Mouse (Mus musculus) Muller cell, postnatal 12 days (primary cell): ENCODE data around the gene Copz2.

ENCODE experiments used
- DNase-seq: peaks from one replicate; pipeline ENCODE4 v3.0.0-alpha.2; 2015; ENCODE audit errors: inconsistent ontology term

Gene Copz2

DNA sequence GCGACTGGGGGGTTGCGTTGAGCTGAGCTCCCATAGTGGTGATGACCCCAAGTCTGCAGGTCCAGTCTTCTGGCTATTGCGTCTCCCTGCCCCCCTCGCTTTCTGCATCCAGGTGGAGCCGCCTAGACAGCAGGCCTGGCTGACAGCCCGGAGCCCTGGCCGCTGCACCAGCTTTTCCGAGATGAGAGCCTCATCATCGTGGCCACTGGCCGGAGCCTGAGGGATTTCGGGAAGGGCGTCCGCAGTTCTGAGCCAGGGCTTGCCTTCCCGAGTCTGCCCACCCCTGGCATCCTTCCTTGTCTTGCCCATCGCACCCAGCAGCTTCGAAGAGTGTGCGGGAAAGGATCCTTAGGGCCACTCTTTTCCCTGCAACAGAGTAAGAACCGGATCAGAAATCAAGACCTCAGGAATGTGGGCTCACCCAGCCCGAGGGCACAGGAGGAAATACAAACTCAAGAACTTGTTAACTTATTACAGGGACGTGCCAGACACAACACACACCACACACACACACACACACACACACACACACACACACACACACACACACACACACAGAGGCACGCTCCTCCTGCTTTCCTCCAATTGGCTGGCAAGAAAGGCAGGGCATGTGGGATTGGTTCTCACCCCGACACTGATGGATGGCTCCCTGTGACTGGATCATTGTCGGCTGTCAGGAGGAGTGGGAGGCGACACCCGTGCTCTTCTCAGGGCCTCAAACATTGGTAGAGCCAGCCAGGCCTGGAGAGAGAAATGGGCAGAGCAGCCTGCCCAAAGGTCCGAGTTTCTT is 13.7 kb downstream of the Copz2 start:
- DNase-seq = peak; percentile 87

DNA sequence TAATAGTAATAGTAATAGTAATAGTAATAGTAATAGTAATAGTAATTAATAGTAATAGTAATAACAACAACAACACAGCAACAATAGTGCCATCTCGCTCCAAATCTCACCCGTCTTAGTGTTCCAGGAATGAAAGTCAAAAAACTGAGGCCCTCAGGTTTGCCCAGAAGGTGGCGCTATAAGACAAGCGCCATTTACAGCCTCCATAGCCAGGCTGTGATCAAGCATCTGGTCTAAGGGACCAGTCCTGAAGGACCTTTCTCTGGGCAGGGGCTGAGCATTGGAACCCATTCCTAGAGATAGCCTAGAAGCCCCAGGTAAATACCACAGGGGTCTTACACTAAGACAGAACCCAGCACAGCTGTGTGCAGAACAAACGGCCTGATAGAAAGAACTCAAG is 17.5 kb downstream of the Copz2 start:
- peak; percentile 56 for DNase-seq

DNA sequence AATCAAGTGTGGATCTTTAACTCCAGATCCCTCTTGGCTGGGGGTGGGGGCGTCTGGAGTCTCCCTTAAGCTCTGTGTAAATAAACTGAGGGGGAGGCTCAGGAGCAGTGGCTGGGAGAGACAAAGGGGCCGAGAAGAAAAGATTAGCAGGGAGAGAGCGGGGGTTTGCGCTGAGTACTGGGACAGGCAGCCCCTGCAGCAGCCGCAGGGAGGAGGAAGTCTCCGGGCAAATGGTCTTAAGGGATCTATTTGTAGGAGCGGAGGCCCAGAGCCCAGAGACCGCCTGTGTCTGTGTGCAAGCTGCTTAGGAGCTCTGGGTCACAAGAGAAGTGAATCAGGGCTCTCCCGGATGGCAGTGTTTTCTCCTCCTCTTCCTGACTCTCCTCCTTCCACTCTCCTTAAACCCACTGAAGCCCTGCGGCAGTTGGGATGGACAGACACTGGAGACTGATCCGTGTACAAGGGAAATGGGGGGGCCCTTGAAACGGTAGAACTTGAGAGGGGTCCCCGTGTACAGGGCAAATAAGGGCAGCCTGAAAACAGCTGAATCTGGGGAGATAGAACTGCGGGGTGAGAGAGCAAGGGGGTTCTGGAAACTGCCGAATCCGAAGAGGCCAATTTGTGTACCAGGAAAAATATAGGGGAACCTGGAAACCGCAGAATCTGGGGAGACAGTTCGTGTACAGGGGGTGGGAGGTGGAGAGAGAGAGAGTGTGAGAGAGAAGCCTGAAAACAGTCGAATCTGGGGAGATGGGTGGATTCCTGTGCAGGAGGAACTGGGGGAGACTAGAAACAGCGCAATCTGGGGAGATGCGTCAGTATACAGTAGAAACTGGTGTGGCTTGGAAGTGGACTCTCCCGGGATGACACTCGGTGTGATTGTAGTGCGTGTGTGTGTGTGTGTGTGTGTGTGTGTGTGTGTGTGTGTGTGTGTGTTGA is 23.0 kb downstream of the Copz2 start:
- DNase-seq = no peak

DNA sequence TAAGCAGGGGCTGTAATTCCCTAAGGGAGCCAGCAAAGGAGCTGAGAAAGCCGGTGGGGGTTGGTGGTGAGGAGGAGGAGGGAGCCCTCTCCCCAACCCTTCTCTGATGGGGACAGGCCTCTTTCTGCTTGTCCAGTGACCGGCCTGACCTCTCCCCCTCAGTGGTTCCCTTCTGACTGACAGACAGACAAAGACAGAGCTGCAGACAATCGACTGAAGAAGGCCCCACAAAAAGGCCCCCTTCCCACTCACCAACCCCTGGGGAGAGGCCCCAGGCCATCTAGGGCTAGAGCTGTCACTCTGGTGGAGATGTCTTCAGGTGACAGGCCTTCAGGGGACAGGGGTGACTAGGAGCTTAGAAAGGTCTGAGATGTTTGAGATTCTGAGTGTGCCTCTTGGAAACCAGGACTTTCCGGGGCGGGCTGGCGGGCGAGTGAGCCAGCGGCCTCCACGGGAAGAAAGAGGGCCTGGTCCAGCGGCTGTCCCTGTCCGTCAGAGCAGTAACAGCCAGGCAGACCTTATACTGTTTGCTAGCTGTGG is 24.0 kb downstream of the Copz2 start:
- DNase-seq = no peak

DNA sequence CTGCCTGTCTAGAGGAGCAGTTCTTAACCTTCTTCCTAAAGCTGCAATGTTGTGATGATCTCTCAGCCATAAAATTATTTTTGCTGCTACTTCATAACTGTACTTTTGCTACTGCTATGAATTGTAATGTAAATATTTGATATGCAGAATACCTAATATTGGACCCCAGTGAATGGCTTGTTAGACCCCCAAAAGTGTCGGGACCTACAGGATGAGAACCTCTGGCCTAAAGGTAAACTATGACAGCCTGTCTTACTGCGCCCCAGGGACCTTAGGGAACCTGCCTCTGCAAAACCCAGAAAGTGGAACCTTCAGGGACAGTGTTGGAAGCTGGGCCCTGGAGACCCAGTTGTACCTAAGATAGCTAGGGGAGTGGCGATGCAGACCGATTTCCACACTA is 25.6 kb downstream of the Copz2 start:
- DNase-seq = no peak

DNA sequence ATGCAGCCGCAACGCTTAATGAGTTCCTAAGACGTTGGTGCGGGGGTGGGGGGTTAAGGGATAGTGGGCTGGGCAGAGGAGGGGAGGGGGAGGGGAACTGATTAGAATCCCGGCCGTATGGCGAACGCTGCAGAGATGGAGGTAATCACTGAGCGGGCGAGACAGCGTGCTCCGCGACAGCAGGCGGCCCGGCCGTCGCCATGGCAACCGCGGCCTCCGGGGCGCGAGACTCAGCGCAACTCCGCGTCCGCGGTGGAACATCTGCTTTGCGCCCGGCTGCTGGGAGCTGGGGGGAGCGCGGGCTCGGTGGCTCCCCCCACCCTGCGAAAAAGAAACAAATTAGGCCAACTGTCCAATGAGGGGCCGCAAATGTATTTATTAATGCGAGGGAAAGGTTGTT is 26.1 kb downstream of the Copz2 start:
- peak; percentile 69 for DNase-seq

DNA sequence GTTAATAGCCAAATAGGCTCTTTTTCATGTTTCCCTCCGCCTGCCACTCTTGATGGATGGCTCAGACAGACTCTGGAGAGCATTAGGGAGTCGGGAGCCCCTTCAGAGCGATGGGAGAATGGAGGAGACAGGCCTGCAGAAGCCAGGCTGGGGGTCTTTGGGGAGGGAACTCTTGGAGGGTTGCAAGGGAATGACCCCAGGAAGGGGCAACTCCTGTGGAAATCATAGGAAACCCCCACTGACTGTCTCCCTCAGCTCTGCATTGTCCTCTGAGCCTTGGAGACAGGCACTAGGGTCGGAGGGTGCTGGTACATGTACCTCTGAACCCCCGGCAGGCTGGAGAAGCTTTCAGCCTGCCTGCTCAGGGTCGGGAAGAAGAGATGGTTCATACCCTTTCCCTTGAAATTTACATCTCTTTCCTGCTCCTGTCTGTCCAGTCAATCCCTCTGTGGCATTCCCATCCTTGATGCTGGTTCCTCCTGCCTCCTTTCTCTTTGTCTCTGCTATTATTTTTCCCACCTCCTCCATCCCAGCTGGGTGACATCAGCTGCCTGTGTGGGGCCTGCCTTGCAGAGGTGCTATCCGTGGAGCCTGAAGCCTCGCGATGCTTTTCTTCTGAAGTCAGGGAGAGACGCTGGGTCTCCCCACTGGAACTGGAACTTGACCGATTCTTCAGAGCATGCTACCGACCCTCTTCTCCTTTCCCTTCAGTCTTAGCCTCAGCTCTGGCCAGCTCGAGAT is 26.8 kb downstream of the Copz2 start:
- DNase-seq = no peak

DNA sequence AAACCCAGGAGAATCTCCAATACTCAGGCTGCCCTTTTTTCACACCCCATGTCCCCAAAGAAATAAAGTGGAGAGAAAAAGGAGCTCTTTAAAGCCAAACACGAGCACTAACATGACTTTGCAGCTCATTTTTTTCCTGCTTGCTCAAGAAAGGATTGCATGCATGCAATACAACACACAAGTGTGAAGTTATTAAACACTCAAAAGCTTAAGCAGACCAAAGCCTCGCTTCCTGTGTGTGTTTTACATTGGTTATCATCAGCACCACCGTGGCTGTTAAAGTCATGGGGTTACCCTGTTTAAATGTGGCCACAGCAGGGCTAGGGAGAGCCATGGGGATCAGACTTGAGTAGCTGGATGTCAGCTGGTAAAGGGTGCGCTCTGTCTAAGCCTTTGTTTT is 27.4 kb downstream of the Copz2 start:
- DNase-seq = no peak

DNA sequence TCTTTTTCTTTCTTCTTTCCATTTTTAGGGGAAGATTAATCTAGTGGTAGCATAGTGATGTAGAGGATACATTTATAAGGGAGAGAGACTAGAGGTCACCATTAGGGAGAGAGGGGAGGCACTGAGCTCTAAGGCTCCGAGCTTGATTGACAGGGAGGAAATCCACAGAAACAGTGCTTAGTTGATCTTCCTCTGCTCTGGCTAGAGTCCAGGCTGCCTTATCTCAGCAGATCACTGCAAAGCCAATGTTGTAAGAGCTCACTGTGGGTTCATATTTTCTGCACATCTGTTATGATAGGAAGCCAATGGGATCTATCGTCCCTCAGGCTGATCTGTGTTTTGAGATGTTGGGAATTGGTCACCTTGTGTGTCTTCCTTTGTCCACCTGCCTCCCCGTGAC is 29.0 kb downstream of the Copz2 start:
- DNase-seq = no peak

DNA sequence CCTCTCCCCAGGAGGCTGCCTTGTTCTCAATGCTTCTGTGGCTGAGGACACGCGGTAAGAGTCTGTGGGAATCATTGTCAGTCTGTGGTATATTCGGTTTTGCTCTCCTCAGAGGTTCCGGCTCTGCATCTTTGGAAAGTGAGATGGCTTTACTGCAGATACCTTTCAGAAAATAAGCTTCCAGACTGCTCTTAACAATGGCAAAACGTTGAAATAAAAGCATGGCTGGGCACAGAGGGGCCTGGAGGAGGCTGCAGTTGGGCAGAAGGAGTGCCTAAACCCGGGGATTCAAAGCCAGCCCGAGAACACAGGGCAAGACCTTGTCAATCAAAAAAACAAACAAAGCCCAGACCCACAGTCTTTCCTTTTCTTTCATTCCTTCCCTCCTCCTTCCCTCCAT is 29.7 kb downstream of the Copz2 start:
- no peak for DNase-seq

DNA sequence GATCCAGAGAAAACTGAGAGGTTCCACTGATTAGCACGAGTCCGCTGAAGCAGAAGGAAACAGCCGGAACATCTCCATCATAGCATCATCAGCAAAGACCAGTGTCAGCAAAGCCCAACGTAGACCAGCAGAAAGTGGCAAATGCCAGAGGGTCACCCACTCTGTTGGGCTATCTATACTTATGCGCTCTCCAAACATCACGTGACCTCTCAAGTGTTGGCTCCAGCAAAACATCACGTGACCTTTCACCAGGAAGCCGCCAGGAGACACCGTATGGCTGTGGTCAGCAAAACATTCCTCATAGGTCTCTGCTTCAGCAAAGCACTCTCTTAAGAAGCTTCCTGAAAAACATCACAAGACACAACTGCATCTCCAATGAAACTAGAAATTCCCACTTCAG is 30.6 kb downstream of the Copz2 start:
- DNase-seq = no peak

DNA sequence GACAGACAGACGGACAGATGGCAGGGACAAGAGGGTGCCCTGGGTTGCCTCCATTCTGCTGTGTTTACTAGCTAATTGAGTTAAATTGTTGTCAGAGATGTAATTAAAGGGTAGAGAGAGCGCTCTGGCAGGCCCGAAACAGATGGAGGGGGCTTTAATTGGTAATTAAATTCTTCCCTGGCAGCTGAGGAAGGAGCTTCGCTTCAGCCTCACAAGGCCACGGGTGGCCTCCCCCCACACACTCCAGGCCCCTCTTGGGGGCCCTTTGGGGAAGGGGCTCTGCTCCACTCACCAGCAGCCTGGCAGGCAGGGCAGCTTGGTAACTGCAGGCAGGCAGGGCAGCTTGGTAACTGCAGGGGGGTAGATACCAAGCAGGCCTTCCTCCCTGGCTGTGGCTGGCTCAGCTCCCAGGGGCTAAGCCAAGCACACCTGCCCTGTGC is 36.3 kb downstream of the Copz2 start:
- DNase-seq = no peak

DNA sequence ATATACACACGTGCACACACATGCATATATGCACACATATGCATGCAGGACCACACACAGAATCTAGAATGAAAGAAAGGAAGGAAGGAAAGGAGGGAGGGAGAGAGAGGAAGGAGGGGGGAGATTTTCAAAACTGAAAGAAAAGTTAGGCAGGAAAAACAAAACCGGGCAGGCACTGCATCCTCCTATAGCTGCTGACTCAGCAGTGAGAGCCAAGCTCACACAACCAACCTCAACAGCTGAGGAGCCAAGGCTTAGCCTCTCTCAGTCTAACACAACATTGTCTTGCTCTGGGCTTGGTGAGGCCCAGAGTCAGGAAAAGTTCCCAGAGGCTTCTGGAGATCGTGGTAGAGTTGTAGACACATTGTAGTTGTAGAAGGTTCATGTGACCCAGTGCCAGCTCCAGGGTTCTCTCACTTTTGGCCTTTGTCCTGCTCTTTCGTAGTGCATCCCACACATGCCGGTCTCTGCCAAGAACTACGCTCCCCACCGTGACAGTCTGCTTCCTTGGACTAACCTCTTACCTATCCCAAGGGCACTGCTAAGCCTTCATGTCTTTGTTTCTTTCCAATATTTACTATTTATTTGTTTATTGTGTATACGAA is 37.4 kb downstream of the Copz2 start:
- DNase-seq = no peak

DNA sequence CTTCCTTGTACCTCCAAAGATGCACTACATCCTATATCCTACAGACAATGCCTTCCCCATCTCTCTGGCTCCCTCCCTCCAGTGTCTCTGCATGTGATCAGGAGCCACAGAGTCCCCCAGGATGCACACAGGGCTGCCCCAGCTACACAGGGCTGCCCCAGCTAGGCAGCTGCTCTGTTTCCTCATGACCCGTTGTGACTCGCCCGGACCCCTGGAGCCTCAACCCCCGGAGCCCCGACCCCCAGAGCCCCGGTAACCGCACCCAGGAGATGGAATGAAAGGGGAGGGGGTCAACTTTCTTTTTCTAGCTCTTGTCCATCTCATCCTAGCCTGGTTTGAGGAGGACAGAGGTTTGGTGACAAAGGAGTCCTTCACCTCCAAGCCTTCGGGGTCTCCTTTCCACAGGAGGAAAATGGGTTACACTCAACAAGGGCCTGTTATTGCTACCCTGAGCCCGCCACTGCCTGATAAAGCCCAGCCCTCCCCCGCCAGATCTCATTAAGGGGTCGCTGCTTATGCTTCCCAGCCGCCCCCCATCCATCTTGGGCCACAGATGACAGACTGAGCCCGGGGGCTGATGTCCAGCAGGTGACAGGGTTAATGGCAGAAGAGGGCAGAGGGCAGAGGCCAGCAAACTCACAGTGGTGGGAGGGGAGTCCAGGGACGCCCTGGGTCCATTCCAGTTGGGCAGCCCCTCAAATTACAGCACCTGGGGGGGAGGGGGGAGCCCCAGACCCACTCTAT is 42.3 kb downstream of the Copz2 start:
- DNase-seq = no peak

DNA sequence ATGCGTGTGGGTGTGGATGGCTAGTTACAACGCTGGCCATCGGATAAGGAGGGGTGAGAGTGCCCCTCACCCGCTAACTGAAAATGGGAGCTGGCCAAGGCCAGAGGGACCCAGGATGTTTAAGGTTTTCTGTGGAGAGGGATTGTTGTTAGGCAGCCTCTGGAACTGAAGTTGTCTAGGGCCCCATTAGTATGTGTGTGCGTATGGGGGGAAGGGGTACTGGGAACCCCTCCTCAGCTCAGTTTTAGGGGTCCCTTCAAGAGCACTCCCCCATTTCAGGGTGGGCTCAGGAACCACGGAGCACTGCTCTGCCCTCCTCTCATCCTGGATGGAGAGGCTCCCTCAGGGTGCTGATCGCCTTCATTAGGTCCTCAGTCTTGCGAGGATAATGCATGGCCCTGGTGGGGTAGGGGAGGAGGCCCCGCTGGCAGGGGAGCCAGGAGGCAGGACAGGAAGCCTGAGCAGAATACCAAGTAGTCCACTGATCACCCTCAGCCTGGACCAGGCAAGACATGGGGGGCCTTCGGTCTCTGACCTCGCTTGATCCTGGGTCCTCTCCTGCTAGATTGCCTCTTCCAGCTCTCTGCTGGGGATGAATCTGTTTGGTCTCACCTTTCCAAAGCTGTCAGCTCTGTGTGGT is 43.7 kb downstream of the Copz2 start:
- no peak for DNase-seq

DNA sequence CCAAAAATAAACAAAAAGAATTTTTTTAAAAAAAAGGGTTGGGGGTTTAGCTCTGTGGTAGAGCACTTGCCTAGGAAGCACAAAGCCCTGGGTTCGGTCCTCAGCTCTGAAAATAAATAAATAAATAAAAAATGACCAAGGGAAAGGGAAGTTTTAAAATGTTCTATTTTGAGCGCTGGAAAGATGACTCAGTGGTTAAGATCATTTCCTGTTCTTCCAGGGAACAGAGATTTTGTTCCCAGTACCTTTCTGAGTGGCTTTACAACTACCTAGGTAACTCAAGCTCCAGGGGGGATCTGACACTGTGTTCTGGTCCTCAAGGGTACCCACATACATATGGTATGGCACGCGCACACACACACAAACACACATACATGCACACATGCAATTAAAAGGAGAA is 46.2 kb downstream of the Copz2 start:
- DNase-seq = no peak

DNA sequence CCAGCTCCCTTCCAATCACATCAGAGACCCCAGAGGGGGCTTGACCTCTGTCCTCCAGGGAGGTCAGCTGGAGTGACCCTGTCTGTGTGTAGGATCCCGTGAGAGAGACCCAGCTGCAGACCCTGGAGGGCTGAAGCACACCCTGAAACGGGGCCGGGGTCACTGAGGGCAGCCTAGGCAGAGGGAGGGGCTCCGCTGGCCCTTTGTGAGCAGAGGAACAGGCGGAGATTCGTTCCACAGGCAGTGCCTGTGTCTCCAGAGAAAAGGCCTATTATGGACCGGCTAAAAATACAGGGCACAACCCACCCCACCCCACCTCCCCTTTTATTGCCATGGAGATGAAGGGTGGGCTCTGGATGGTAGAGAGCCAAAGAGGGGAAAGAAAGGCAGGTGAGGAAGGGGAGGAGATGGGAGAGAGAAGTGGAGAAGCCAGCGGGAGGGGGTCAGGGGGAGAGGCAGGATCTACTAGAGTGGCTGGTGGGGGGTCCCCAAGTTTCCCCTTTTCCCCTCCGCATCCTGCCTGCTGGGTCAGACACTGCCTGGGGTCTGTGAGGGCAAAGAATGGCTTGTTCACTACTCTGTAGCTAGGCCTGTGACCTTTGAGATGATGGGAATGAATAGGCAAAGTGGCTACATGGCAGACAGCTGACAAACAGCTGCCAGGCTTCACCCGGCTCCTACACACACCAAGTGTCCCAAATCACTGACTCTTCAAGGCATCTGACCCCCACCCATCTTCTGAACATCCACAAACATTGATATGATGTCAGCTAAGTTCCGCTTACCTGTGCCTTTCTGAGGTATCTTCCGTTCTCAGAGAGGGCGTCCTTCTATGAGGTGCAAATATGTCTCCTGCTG is 50.0 kb downstream of the Copz2 start:
- no peak for DNase-seq

DNA sequence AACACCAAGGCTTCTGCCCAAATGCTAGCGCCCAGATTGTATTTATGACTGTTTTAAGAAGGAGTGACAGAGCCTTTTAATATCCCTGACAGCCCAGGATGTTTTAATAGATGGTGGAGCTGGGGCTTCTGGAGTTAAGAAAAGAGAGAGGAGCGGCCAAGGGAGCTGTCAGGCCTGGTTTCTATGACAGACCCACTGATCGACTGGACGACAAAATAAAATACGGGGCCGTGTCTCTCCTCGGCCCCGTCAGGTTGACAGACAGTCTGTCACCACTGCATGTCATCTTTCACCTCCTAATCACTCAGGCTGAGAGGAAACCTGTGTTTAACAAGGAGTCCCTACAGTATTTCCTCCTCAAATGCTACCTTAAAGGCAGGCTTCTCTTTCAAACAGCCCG is 51.7 kb downstream of the Copz2 start:
- DNase-seq = no peak
